Mouse (Mus musculus) forebrain, embryonic 13.5 days (tissue): ENCODE measurements at regions not wholly inside any gene's neighbourhood (a gene's known extent, or its start where the extent isn't known, plus 50 kb on each side); places are given as distances from the start of the nearest gene placed in this dataset.
A peak's percentile ranks its signal among the peaks of the same experiment; 100 is the strongest.

ENCODE experiments used
- ATAC-seq: fragments of 200-750 bp; cut with Nextera tagmentation; 2 replicates; pipeline ENCODE4 v1.8.0; 2017
- H3K27ac ChIP-seq: fragments of 300-500 bp; sonication (generic); 2 replicates; pipeline ENCODE4 v1.5.1; 2015; ENCODE audit warnings: inconsistent platforms, mild to moderate bottlenecking, moderate library complexity
- H3K27me3 ChIP-seq: fragments of 300-500 bp; sonication (generic); 2 replicates; pipeline ENCODE4 v1.6.1; 2015; ENCODE audit warnings: mild to moderate bottlenecking, inconsistent platforms
- H3K36me3 ChIP-seq: fragments of 300-500 bp; sonication (generic); 2 replicates; pipeline ENCODE4 v1.6.1; 2015; ENCODE audit warnings: mild to moderate bottlenecking, inconsistent platforms; ENCODE audit not compliant: poor library complexity, severe bottlenecking
- H3K4me1 ChIP-seq: fragments of 300-500 bp; sonication (generic); 2 replicates; pipeline ENCODE4 v1.6.1; 2015; ENCODE audit warnings: inconsistent platforms
- H3K4me2 ChIP-seq: fragments of 300-500 bp; sonication (generic); 2 replicates; pipeline ENCODE4 v1.6.1; 2015; ENCODE audit warnings: inconsistent platforms, mild to moderate bottlenecking, moderate library complexity
- H3K4me3 ChIP-seq: fragments of 300-500 bp; sonication (generic); 2 replicates; pipeline ENCODE4 v1.5.1; 2015; ENCODE audit warnings: mild to moderate bottlenecking, inconsistent platforms
- H3K9ac ChIP-seq: fragments of 300-500 bp; sonication (generic); 2 replicates; pipeline ENCODE4 v1.6.1; 2015; ENCODE audit warnings: mild to moderate bottlenecking, inconsistent platforms
- H3K9me3 ChIP-seq: fragments of 300-500 bp; sonication (generic); replicated peaks from 2 replicates; pipeline ENCODE4 v1.6.1; 2016; ENCODE audit warnings: inconsistent platforms
- WGBS: fragments of 180-500 bp; shearing (Covaris S2); methylation state at CpG from one replicate; pipeline ENCODE4 v1.1.7; 2015; 5-methylcytosine and 5-hydroxymethylcytosine counted together

DNA sequence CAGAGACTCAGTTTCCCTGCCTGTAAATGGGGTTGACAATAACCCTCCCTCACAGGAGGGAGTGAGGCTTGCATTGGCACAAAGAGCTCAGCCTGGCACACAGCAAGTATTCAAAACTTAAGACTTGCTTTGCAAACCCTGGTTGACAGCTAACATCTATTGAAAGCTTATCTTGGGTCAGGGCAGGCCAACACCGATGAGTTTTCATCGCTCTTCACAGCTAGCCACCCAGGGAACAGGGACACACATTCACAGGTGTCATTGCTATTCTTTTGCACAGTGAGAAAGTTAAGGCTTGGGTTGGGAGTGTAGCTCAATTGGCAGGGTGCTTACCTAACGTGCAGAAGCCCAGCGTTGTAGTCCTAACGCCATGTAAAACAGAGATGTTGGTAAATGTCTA is 86.5 kb upstream of the Ptpn1 start:
- no peaks in the 10 kb centered on the region for H3K36me3 ChIP-seq
- no peak overlapping the region for H3K27ac ChIP-seq
- H3K9me3 ChIP-seq, result no peaks in the 10 kb centered on the region
- no peak overlapping the region for H3K9ac ChIP-seq
- no peaks in the 10 kb centered on the region for H3K27me3 ChIP-seq
- no peak overlapping the region for H3K4me2 ChIP-seq
- ATAC-seq, result no peak
- 85% methylated on average over 5 of the region's 5 CpGs for WGBS
- H3K4me1 ChIP-seq, result peaks cover 4% of the 10 kb centered on the region; the same call in 1 of the 2 replicates
- no peak overlapping the region for H3K4me3 ChIP-seq

DNA sequence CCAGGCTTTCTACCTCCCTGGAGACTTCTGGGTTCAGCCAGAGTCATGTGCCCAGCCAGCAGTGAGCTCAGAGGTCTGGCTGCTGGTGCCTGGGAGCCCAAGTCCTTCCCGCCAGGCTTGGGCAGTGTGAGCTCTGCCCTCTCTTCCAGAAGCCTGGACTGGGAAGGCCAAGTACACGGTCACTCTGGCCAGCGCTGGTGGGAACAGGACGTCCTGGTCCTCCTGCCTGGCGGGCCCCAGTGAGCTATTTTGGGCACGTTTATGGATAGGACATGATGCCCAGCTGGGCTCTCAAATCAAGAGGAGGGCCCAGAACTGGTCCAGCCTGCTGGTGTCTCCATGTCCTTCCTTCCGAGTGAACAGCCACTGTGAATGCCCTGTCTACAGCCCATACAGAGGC is 87.3 kb upstream of the Ptpn1 start:
- no peak overlapping the region for H3K9ac ChIP-seq
- 85% methylated on average over 7 of the region's 7 CpGs for WGBS

DNA sequence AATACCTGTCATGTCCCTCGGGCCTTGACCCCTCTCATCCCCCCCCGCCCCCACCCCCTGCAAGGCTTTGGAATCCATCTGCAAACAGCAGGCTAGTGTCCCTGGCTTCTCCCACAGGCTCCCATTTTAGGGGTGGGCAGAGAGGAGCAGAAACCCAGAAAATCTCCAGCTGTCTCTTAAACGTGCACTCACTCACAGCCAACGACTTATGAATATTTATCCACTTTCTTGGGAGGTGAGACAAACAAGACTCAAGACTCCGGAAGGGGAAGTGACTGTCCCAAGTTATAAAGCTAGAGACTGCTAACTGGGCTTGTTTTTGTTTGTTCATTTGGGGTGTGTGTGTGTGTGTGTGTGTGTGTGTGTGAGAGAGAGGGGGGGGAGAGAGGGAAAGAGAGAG is 87.9 kb upstream of the Ptpn1 start:
- 0 out of 2 replicates have a peak, but pooled peaks have one; percentile 24 for ATAC-seq
- WGBS, result 70% methylated on average over 5 of the region's 5 CpGs
- Histone ChIP-seq H3K4me3 (no peak overlapping the region), H3K27me3 (no peaks in the 10 kb centered on the region), H3K4me1 (peaks cover 4% of the 10 kb centered on the region; the same call in 1 of the 2 replicates), H3K36me3 (no peaks in the 10 kb centered on the region), H3K27ac (no peak overlapping the region), H3K9me3 (no peaks in the 10 kb centered on the region), H3K4me2 (no peak overlapping the region), H3K9ac (no peak overlapping the region)

More for the DNA sequence above, 87.3 kb upstream of the Ptpn1 start:
- no peak overlapping the region for H3K4me3 ChIP-seq
- H3K9me3 ChIP-seq, result no peaks in the 10 kb centered on the region
- H3K27ac ChIP-seq, result no peak overlapping the region
- H3K4me2 ChIP-seq, result no peak overlapping the region
- H3K36me3 ChIP-seq, result no peaks in the 10 kb centered on the region
- H3K4me1 ChIP-seq, result peaks cover 4% of the 10 kb centered on the region; the same call in 1 of the 2 replicates
- H3K27me3 ChIP-seq, result no peaks in the 10 kb centered on the region
- ATAC-seq, result no peak

DNA sequence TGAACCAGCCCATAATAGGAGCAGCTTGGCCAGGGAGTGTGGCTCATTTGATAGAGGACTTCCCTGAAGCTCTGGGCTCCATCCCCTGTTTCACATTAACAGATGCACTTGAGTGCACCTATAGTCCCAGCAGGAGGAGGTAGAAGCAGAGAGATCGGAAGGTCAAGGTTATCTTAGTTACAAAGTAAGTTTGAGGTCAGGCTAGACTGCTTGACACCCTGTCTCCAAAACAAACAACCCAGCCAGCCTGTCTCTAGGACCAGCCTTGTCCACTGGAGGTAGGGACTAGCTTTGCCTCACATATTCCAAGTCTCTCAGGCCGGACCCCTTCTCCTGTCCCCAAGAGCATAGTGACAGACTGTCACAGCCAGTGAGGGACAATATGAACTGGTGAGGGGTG is 88.9 kb upstream of the Ptpn1 start:
- H3K9ac ChIP-seq, result no peak overlapping the region
- H3K4me1 ChIP-seq, result peaks cover 4% of the 10 kb centered on the region; the same call in 1 of the 2 replicates
- H3K4me3 ChIP-seq, result no peak overlapping the region
- no peaks in the 10 kb centered on the region for H3K36me3 ChIP-seq
- no peaks in the 10 kb centered on the region for H3K27me3 ChIP-seq
- H3K4me2 ChIP-seq, result no peak overlapping the region
- no peak overlapping the region for H3K27ac ChIP-seq
- WGBS, result 91% methylated on average over 2 of the region's 2 CpGs
- ATAC-seq, result no peak
- H3K9me3 ChIP-seq, result no peaks in the 10 kb centered on the region

DNA sequence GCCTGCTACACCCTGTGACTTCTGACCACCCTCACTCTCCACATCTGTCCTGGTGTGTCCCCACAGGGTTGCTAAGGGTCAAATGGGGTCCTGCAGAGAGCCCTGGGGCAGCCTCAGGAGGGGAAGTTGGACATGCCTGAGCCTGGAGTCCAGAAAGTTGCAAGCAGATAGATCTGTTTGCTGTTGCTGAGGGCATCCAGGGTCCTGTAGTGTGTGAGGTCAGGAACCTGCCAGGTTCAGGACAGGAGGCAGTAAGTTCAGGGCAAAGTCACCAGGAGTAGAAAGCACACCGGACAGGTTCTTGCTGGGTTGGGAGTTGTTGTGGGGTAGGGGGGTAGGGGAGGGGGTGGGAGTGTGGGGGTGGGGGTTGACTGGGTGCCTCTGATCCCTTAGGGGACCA is 89.4 kb upstream of the Ptpn1 start:
- WGBS, result 90% methylated on average over 1 of the region's 1 CpGs
- Histone ChIP-seq H3K36me3 (no peaks in the 10 kb centered on the region), H3K9ac (no peak overlapping the region), H3K4me1 (peaks cover 4% of the 10 kb centered on the region; the same call in 1 of the 2 replicates), H3K9me3 (no peaks in the 10 kb centered on the region), H3K27ac (no peak overlapping the region), H3K27me3 (no peaks in the 10 kb centered on the region), H3K4me2 (no peak overlapping the region), H3K4me3 (no peak overlapping the region)
- ATAC-seq, result no peak

DNA sequence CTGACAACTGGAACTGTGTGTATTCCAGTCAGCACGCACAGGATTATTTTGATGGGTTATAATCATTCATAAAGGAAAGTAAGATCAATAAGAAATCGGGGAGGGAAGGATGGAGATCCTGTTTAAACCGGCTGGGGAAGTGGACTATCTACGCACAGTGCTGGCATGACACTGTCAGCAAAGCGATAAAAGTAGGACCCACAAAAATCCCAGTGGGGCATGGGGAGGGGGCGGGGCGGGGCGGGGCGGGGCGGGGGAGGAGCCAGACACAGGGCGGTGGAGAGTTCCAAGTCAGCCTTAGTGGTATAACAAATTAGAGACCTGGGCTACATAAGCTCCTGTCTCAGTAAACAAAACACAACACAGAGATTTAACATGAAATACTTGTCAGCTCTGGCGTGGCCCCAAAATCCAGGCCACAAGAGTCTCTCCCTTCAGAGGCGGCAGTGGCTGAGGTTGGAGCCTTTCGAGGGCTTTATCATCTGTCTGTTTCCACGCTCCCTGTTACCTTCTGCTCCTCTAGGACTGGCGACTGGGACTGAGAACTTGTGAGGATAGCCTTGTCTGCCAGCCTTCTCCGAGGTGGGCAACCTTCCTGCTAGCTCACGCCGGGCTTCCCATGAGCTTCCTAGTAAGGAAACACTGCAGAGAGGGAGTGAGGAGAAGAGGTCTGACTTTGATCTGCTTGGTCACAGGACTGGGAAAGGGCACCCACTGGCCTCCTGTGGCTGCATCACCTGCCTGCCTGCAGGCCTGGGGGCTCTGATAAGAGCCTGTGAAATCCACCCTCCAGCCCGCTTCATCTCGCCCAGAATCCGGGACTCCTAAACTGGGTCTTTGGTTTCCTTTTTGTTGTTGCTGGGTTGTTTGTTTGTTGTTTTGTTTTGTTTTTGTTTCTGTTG is 90.3 kb upstream of the Ptpn1 start:
- ATAC-seq, result no peak
- H3K4me2 ChIP-seq, result no peak overlapping the region
- H3K36me3 ChIP-seq, result no peaks in the 10 kb centered on the region
- WGBS, result 46% methylated on average over 21 of the region's 22 CpGs
- no peaks in the 10 kb centered on the region for H3K27me3 ChIP-seq
- no peak overlapping the region for H3K4me3 ChIP-seq
- peaks cover 4% of the 10 kb centered on the region; the same call in 1 of the 2 replicates for H3K4me1 ChIP-seq
- H3K9me3 ChIP-seq, result no peaks in the 10 kb centered on the region
- no peak overlapping the region for H3K9ac ChIP-seq
- no peak overlapping the region for H3K27ac ChIP-seq

DNA sequence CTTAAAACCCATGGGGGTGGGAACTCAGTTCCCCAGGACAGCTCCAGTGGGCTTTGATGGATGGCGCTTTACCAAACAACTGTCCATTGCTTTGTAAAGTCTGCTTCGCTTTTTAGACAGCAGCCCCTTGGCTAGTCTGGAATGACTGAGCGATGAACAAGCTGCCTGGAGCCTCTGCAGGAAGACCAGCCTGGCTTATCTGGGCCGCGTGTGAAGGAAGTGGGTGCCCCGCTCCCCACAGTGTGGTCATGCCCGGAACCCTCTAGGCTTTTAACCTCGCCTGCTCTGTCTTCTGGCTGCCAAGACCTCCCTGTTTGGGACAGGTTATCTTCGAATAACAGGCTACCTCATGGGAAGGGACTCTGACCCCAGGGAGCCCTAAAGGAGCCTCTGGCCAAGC is 91.5 kb upstream of the Ptpn1 start:
- Histone ChIP-seq H3K27me3 (no peaks in the 10 kb centered on the region), H3K4me3 (no peak overlapping the region), H3K9ac (no peak overlapping the region), H3K36me3 (no peaks in the 10 kb centered on the region), H3K27ac (no peak overlapping the region), H3K4me2 (no peak overlapping the region), H3K9me3 (no peaks in the 10 kb centered on the region), H3K4me1 (peaks cover 4% of the 10 kb centered on the region; the same call in 1 of the 2 replicates)
- WGBS, result 86% methylated on average over 9 of the region's 9 CpGs
- ATAC-seq, result no peak

DNA sequence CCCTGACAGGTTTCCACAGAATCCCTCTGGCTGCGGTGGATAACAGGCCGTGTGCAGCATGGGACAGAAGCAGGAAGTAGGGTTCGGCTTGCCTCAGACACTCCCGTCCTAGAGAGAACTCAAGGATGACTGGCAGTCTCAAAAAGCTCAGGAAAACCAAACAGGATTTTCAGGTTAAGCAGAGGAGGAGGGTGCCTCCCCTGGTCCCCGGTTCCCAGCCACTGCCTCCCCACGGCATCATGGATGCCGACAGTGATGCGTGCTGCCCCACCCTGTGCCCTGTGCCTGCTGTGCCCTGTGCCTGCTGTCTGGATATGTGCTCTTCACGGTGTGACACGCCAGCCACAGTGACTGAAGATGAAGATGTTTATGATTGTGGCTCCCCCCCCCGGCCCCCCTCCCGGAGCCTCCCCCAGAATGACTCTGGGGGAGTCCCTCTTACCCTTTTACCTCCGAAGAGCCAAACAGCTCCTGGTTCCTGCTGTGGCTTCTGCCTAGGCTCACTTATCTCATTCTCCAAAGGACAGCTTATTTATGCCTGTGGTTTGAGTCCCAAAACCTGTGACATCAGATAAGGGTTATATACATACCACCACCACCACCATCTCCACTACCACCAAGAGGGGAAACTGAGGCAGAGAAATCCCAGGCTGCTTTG is 92.4 kb upstream of the Ptpn1 start:
- H3K36me3 ChIP-seq, result no peaks in the 10 kb centered on the region
- no peak overlapping the region for H3K9ac ChIP-seq
- H3K4me3 ChIP-seq, result no peak overlapping the region
- no peak overlapping the region for H3K4me2 ChIP-seq
- WGBS, result 78% methylated on average over 13 of the region's 13 CpGs
- H3K4me1 ChIP-seq, result peaks cover 10% of the 10 kb centered on the region; the same call in 1 of the 2 replicates
- H3K9me3 ChIP-seq, result no peaks in the 10 kb centered on the region
- ATAC-seq, result no peak
- no peak overlapping the region for H3K27ac ChIP-seq
- no peaks in the 10 kb centered on the region for H3K27me3 ChIP-seq

DNA sequence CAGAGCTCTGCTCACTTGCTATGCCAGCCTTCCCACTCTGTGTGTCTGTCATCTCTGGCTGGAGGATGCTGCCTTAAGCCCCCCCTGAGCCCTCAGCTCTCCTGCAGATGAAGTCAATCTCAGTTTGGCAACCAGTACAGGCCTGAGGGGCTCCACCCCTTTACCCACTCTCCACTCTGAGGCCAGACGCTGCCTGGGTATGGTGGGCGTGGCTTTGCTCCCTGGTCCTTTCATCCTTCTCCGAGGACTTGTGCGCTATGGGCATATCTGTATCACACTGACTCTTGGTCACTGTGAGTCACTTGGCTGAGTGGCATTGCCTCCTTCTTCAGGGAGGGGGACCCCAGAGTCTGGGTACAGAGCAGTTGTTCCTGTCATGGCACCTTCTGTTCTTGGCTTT is 94.3 kb upstream of the Ptpn1 start:
- H3K36me3 ChIP-seq, result no peaks in the 10 kb centered on the region
- no peak overlapping the region for H3K4me2 ChIP-seq
- no peak overlapping the region for H3K4me3 ChIP-seq
- H3K9me3 ChIP-seq, result no peaks in the 10 kb centered on the region
- H3K9ac ChIP-seq, result no peak overlapping the region
- H3K27me3 ChIP-seq, result no peaks in the 10 kb centered on the region
- peaks cover 25% of the 10 kb centered on the region for H3K4me1 ChIP-seq
- WGBS, result 51% methylated on average over 4 of the region's 4 CpGs
- no peak for ATAC-seq
- H3K27ac ChIP-seq, result no peak overlapping the region

DNA sequence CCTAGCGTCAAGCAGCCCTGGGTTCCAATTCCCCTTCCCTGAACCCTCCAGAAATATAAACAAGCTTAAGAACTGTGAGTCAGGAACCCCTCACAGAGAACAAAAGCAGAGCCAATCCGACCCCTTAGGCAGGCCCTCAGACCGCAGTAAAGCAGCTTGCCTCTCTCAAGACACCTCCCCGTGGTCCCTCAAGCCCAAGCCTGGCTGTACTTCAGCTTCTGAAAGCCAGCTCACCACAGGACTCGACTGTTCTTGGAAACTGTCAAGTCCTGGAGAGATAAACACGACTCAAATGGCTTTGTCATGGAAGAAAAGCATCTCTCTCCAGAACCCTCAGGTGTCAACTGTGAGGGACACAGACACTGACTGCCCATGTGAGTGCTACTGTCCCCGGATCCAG is 95.2 kb upstream of the Ptpn1 start:
- Histone ChIP-seq H3K27ac (no peak overlapping the region), H3K9ac (no peak overlapping the region), H3K9me3 (no peaks in the 10 kb centered on the region), H3K4me3 (no peak overlapping the region), H3K4me1 (peaks cover 23% of the 10 kb centered on the region), H3K27me3 (no peaks in the 10 kb centered on the region), H3K4me2 (no peak overlapping the region), H3K36me3 (no peaks in the 10 kb centered on the region)
- 35% methylated on average over 7 of the region's 7 CpGs for WGBS
- no peak for ATAC-seq

DNA sequence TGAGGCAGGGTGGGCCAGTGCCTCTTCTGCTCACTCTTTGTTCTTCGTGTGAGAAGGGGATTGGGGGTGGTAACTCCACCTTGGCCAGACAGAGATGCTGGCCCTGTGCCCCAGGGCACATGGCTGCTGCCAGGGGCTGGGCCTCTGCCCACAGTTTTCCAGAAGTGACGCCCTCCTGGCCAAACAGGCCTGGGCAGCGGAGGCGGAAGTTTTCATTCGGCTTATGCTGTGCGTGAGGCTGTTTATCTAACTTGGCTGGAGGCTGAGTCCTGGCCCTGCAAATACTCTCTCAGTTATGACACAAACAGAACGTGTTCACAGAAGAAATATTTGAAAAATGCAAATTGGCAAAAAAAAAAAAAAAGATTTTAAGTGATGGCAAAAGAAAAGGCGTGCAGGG is 97.3 kb upstream of the Ptpn1 start:
- Histone ChIP-seq H3K36me3 (no peaks in the 10 kb centered on the region), H3K9me3 (no peaks in the 10 kb centered on the region), H3K4me1 (peaks cover 21% of the 10 kb centered on the region), H3K4me3 (no peak overlapping the region), H3K27ac (no peak overlapping the region), H3K9ac (no peak overlapping the region), H3K4me2 (no peak overlapping the region), H3K27me3 (no peaks in the 10 kb centered on the region)
- ATAC-seq, result no peak
- 70% methylated on average over 8 of the region's 8 CpGs for WGBS

DNA sequence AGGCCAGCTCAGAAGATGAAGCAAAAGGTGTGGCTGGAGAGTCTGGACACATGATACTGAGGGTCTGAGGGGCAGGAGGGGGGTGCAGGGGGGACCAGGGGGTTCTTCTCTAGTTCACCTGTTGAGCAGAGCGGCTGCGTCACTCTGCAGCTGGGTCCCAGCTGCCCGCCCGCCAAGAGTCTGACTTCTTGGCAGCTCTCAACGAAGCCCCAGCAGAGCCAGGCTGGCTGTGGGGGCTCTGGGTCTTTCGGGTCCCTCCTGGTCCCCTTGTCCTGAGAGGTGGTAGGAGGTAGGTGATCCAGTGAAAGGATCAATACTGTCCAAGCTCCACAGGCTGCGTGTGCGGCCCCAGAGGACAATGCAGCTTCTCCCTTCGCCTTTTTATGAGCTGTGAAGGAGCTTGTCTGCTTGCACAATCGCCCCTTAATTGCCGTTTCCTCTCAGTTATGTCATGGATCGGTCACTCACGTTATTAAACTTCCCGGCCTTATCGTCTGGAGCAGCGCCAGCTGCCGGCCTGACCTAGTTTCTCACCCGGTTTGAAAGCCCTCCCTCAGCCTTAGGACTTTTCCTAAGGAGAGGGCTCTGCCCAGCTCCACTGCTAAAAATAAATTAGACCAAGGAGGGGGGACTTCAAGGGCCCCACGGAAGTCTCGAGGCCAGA is 98.4 kb upstream of the Ptpn1 start:
- no peaks in the 10 kb centered on the region for H3K36me3 ChIP-seq
- H3K27ac ChIP-seq, result no peak overlapping the region
- H3K4me3 ChIP-seq, result no peak overlapping the region
- no peaks in the 10 kb centered on the region for H3K27me3 ChIP-seq
- no peak for ATAC-seq
- H3K9me3 ChIP-seq, result no peaks in the 10 kb centered on the region
- no peak overlapping the region for H3K4me2 ChIP-seq
- 51% methylated on average over 20 of the region's 20 CpGs for WGBS
- H3K9ac ChIP-seq, result 0 out of 2 replicates have a peak overlapping the region, but pooled peaks have one; percentile 27
- peaks cover 21% of the 10 kb centered on the region for H3K4me1 ChIP-seq
